Comparison of ENCODE assay signal across 12 mouse cellular contexts in the genomic region with DNA sequence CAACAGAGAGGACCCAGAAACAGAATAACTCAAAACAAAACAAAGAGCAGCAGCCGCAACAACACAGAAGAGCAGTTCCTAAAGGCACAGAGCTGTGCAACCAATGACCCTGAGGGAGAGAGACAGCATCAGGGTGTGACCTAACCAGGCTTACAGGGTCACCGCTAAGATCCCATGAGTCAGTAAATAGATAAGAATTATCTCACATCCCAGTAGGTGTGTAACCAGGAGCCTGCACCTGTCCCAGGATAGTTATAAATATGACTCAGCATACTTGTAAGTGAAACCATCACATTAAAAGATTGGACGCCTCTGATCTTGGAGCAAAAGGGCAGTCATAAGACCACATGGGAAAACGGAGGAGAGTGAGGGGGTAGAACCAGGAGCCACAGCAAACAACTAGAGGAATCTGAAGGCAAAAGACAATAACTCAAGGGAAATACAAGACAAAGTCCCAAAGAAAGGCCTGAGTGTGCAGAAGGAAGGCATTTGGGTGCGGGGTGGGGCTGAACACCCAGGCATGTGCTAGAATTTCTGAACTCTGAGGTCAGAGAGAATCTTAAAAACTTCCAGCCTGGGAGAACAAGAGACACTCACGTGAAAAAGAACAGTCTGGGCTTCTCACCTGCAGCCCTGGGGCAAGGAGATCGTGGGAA.
DNase-seq lines count a peak whose midpoint lies in the region; ATAC-seq and TF ChIP-seq lines count a peak whose summit lies in the region.
"Had no signal": no experiment of that assay in that cellular context is flagged by ENCODE, and none has a peak within 500 bp of the region (broad histone marks: within the 10 kb centered on the region; RNA-seq: fewer than 3 reads in every experiment).

No protein-coding gene starts in this region.

- H3K9me3 ChIP-seq in heart, embryonic 16.5 days (replicated peaks; ENCODE audit: control insufficient read depth, low read length), result no peaks in the 10 kb centered on the region
- H3K9me3 ChIP-seq in midbrain, embryonic 10.5 days (replicated peaks), result no peaks in the 10 kb centered on the region
- no peaks in the 10 kb centered on the region for H3K9me3 ChIP-seq in midbrain, embryonic 15.5 days
- no peaks in the 10 kb centered on the region for H3K9me3 ChIP-seq in heart, postnatal 0 days (replicated peaks; ENCODE audit: control insufficient read depth, low read length)
- H3K9me3 ChIP-seq in stomach, postnatal 0 days (ENCODE audit: control insufficient read depth, low read length), result no peaks in the 10 kb centered on the region
- H3K9me3 ChIP-seq: neural tube, embryonic 13.5 days had no signal

- peaks cover 5% of the 10 kb centered on the region for H3K4me1 ChIP-seq in heart, embryonic 16.5 days (ENCODE audit: control insufficient read depth, insufficient read depth, low read length)
- H3K4me1 ChIP-seq in midbrain, embryonic 10.5 days, result peaks cover 17% of the 10 kb centered on the region
- 0 out of 2 replicates have a peak, but pooled peaks cover 3% of the 10 kb centered on the region for H3K4me1 ChIP-seq in midbrain, embryonic 15.5 days
- H3K4me1 ChIP-seq in heart, postnatal 0 days (ENCODE audit: control insufficient read depth, insufficient read depth), result peaks cover 8% of the 10 kb centered on the region; the same call in 1 of the 2 replicates
- peaks cover 6% of the 10 kb centered on the region; the same call in 1 of the 2 replicates for H3K4me1 ChIP-seq in stomach, postnatal 0 days (replicated peaks; ENCODE audit: control insufficient read depth, insufficient read depth)

- no peaks in the 10 kb centered on the region for H3K27me3 ChIP-seq in heart, embryonic 16.5 days (ENCODE audit: control insufficient read depth, insufficient read depth, low read length)
- no peaks in the 10 kb centered on the region for H3K27me3 ChIP-seq in midbrain, embryonic 10.5 days (ENCODE audit: low read depth, poor library complexity, severe bottlenecking)
- H3K27me3 ChIP-seq in midbrain, embryonic 15.5 days (replicated peaks), result no peaks in the 10 kb centered on the region
- no peaks in the 10 kb centered on the region for H3K27me3 ChIP-seq in heart, postnatal 0 days (ENCODE audit: control insufficient read depth, insufficient read depth, low read length)
- no peaks in the 10 kb centered on the region for H3K27me3 ChIP-seq in stomach, postnatal 0 days (ENCODE audit: control insufficient read depth, insufficient read depth, low read length)
- H3K27me3 ChIP-seq: neural tube, embryonic 13.5 days had no signal

- H3K4me3 ChIP-seq in heart, embryonic 16.5 days (ENCODE audit: low read length), result no peak overlapping the region
- H3K4me3 ChIP-seq in midbrain, embryonic 10.5 days, result no peak overlapping the region
- no peak overlapping the region for H3K4me3 ChIP-seq in midbrain, embryonic 15.5 days
- H3K4me3 ChIP-seq in heart, postnatal 0 days (ENCODE audit: low read depth, low read length), result no peak overlapping the region
- no peak overlapping the region for H3K4me3 ChIP-seq in stomach, postnatal 0 days (ENCODE audit: low read depth, low read length)
- H3K4me3 ChIP-seq: erythroblast, embryonic 14.5 days; neural tube, embryonic 13.5 days had no signal

- H3K27ac ChIP-seq in heart, embryonic 16.5 days (ENCODE audit: low read length), result peak overlapping the region; percentile 44
- peak overlapping the region; percentile 64; the same call in 1 of the 2 replicates for H3K27ac ChIP-seq in midbrain, embryonic 10.5 days (replicated peaks)
- H3K27ac ChIP-seq in midbrain, embryonic 15.5 days, result no peak overlapping the region
- peak overlapping the region; percentile 56; the same call in 1 of the 2 replicates for H3K27ac ChIP-seq in heart, postnatal 0 days (ENCODE audit: low read depth)
- H3K27ac ChIP-seq in stomach, postnatal 0 days (replicated peaks), result no peak overlapping the region; the same call in 1 of the 2 replicates
- H3K27ac ChIP-seq: neural tube, embryonic 13.5 days had no signal

- TF ChIP-seq EP300 in heart, postnatal 0 days (IDR thresholded peaks at IDR 0.05; ENCODE audit: low read depth), result no peak
- TF ChIP-seq EP300 in stomach, postnatal 0 days (optimal IDR thresholded peaks at IDR 0.05), result no peak

- H3K4me2 ChIP-seq in heart, embryonic 16.5 days (ENCODE audit: low read depth, low read length), result no peak overlapping the region
- H3K4me2 ChIP-seq in midbrain, embryonic 15.5 days, result no peak overlapping the region
- H3K4me2 ChIP-seq in heart, postnatal 0 days (ENCODE audit: low read depth, low read length), result no peak overlapping the region
- no peak overlapping the region for H3K4me2 ChIP-seq in stomach, postnatal 0 days (replicated peaks; ENCODE audit: low read depth)
- H3K4me2 ChIP-seq: neural tube, embryonic 13.5 days had no signal

- no peaks in the 10 kb centered on the region for H3K36me3 ChIP-seq in heart, embryonic 16.5 days (ENCODE audit: control insufficient read depth, insufficient read depth)
- no peaks in the 10 kb centered on the region for H3K36me3 ChIP-seq in midbrain, embryonic 10.5 days
- no peaks in the 10 kb centered on the region for H3K36me3 ChIP-seq in midbrain, embryonic 15.5 days (replicated peaks)
- H3K36me3 ChIP-seq in heart, postnatal 0 days (replicated peaks; ENCODE audit: control insufficient read depth, insufficient read depth, low read length), result no peaks in the 10 kb centered on the region
- H3K36me3 ChIP-seq in stomach, postnatal 0 days (ENCODE audit: control insufficient read depth, insufficient read depth, low read length), result no peaks in the 10 kb centered on the region
- H3K36me3 ChIP-seq: neural tube, embryonic 13.5 days had no signal

- no peak for TF ChIP-seq CTCF in heart, postnatal 0 days (IDR thresholded peaks at IDR 0.05; ENCODE audit: low read depth)
- TF ChIP-seq CTCF in stomach, postnatal 0 days (IDR thresholded peaks at IDR 0.05; ENCODE audit: low read depth), result no peak

- 60% methylated on average over 7 of the region's 7 CpGs for WGBS in heart, embryonic 16.5 days
- whole genome bisulfite sequencing in midbrain, embryonic 10.5 days, result 48% methylated on average over 7 of the region's 7 CpGs
- 51% methylated on average over 7 of the region's 7 CpGs for WGBS in midbrain, embryonic 15.5 days
- 57% methylated on average over 7 of the region's 7 CpGs for WGBS in heart, postnatal 0 days
- WGBS in stomach, postnatal 0 days, result 48% methylated on average over 7 of the region's 7 CpGs

- H3K9ac ChIP-seq in heart, embryonic 16.5 days (ENCODE audit: low read length), result no peak overlapping the region
- no peak overlapping the region for H3K9ac ChIP-seq in midbrain, embryonic 15.5 days
- H3K9ac ChIP-seq in heart, postnatal 0 days (replicated peaks; ENCODE audit: low read depth, low read length), result no peak overlapping the region
- no peak overlapping the region for H3K9ac ChIP-seq in stomach, postnatal 0 days (ENCODE audit: low read length)
- H3K9ac ChIP-seq: neural tube, embryonic 13.5 days had no signal

- no peak for ATAC-seq in heart, embryonic 16.5 days (replicated peaks; ENCODE audit: extremely low read depth, insufficient read depth, low FRiP score)
- no peak for ATAC-seq in midbrain, embryonic 15.5 days (replicated peaks)
- ATAC-seq in heart, postnatal 0 days (ENCODE audit: insufficient read depth, low read depth), result no peak
- ATAC-seq in stomach, postnatal 0 days (ENCODE audit: low FRiP score, low TSS enrichment), result peak; percentile 72

- intact Hi-C loops in heart, postnatal 36 days (cut with DNase I), result no loop called here

- DNase-seq in heart, postnatal 36 days, result no peak
- no peak for DNase-seq in midbrain, embryonic 10.5 days (ENCODE audit: low spot score)
- no peak for DNase-seq in heart, postnatal 0 days (ENCODE audit: low spot score)
- DNase-seq in stomach, postnatal 0 days (ENCODE audit: low spot score), result no peak
- no peak for DNase-seq in urinary bladder, postnatal 14 days (ENCODE audit: low spot score)
- no peak for DNase-seq in urinary bladder, adult 18-20 months (ENCODE audit: low spot score in 2 of 2)
- DNase-seq: adrenal gland, postnatal 14 days; liver had no signal

Comparison
In these comparisons a context has a peak if more than half of its experiments do, and no peak if none do; other contexts are left out.
1. H3K27ac ChIP-seq: peak in heart, embryonic 16.5 days (single experiment), midbrain, embryonic 10.5 days (single experiment) and heart, postnatal 0 days (single experiment); none in midbrain, embryonic 15.5 days (single experiment) and stomach, postnatal 0 days (single experiment).